Mouse (Mus musculus): ENCODE results near the gene Gm9999. TPM values are rescaled to one million over a fixed set of nuclear protein-coding genes. Genes with fewer than 3 reads are reported as not detected.

The Gm9999 gene
- polyA plus RNA-seq, 1 experiment from 2014 or later = not detected

- 11% methylated on average over 6 of the region's 6 CpGs for WGBS
- peak overlapping the region; percentile 19; the same call in 1 of the 2 replicates for H3K4me2 ChIP-seq (ENCODE audit: low read depth, severe bottlenecking)
These were observed 32.1 kb downstream of the Gm9999 start for GRCm38 (mm10) chr7:47015390-47016065.

GRCm38 (mm10) chr7:47016602-47017001, 33.2 kb downstream of the Gm9999 start:
- Histone ChIP-seq H3K9me3 (ENCODE audit: control insufficient read depth, low read length) (no peaks in the 10 kb centered on the region), H3K4me2 (ENCODE audit: low read depth, severe bottlenecking) (no peak overlapping the region), H3K9ac (ENCODE audit: low read length) (no peak overlapping the region), H3K27me3 (ENCODE audit: control insufficient read depth, insufficient read depth, low read length) (no peaks in the 10 kb centered on the region), H3K36me3 (ENCODE audit: control insufficient read depth, insufficient read depth, low read length) (no peaks in the 10 kb centered on the region), H3K27ac (replicated peaks; ENCODE audit: low read depth, low read length) (no peak overlapping the region), H3K4me3 (ENCODE audit: low read depth, low read length) (no peak overlapping the region), H3K4me1 (ENCODE audit: control insufficient read depth, insufficient read depth, low read length) (peaks cover 2% of the 10 kb centered on the region; the same call in 1 of the 2 replicates)
- 87% methylated on average over 3 of the region's 3 CpGs for WGBS
- DNase-seq (ENCODE audit: low spot score) (no peak), ATAC-seq (ENCODE audit: insufficient number of reproducible peaks, low FRiP score, low TSS enrichment, low read depth) (no peak)

More at GRCm38 (mm10) chr7:47015390-47016065, 32.1 kb downstream of the Gm9999 start:
- DNase-seq (ENCODE audit: low spot score) = peak; percentile 84
- Histone ChIP-seq H3K4me1 (ENCODE audit: control insufficient read depth, insufficient read depth, low read length) (peaks cover 2% of the 10 kb centered on the region; the same call in 1 of the 2 replicates), H3K27me3 (ENCODE audit: control insufficient read depth, insufficient read depth, low read length) (no peaks in the 10 kb centered on the region), H3K9ac (ENCODE audit: low read length) (no peak overlapping the region), H3K4me3 (ENCODE audit: low read depth, low read length) (no peak overlapping the region), H3K27ac (replicated peaks; ENCODE audit: low read depth, low read length) (no peak overlapping the region), H3K9me3 (ENCODE audit: control insufficient read depth, low read length) (no peaks in the 10 kb centered on the region), H3K36me3 (ENCODE audit: control insufficient read depth, insufficient read depth, low read length) (no peaks in the 10 kb centered on the region)
- peak; percentile 92 for ATAC-seq (ENCODE audit: insufficient number of reproducible peaks, low FRiP score, low TSS enrichment, low read depth)

GRCm38 (mm10) chr7:47017146-47017545, 33.8 kb downstream of the Gm9999 start:
- H3K9ac ChIP-seq (ENCODE audit: low read length) = no peak overlapping the region
- WGBS = 51% methylated on average over 7 of the region's 7 CpGs
- H3K36me3 ChIP-seq (ENCODE audit: control insufficient read depth, insufficient read depth, low read length) = no peaks in the 10 kb centered on the region
- no peaks in the 10 kb centered on the region for H3K27me3 ChIP-seq (ENCODE audit: control insufficient read depth, insufficient read depth, low read length)
- no peak overlapping the region for H3K27ac ChIP-seq (replicated peaks; ENCODE audit: low read depth, low read length)
- H3K4me1 ChIP-seq (ENCODE audit: control insufficient read depth, insufficient read depth, low read length) = peaks cover 2% of the 10 kb centered on the region; the same call in 1 of the 2 replicates
- H3K9me3 ChIP-seq (ENCODE audit: control insufficient read depth, low read length) = no peaks in the 10 kb centered on the region
- H3K4me3 ChIP-seq (ENCODE audit: low read depth, low read length) = no peak overlapping the region
- no peak overlapping the region for H3K4me2 ChIP-seq (ENCODE audit: low read depth, severe bottlenecking)
- ATAC-seq (ENCODE audit: insufficient number of reproducible peaks, low FRiP score, low TSS enrichment, low read depth) (no peak), DNase-seq (ENCODE audit: low spot score) (no peak)

- ATAC-seq (ENCODE audit: insufficient number of reproducible peaks, low FRiP score, low TSS enrichment, low read depth) = no peak
- Histone ChIP-seq H3K9ac (ENCODE audit: low read length) (no peak overlapping the region), H3K4me1 (ENCODE audit: control insufficient read depth, insufficient read depth, low read length) (peaks cover 2% of the 10 kb centered on the region; the same call in 1 of the 2 replicates), H3K27me3 (ENCODE audit: control insufficient read depth, insufficient read depth, low read length) (no peaks in the 10 kb centered on the region), H3K27ac (replicated peaks; ENCODE audit: low read depth, low read length) (no peak overlapping the region), H3K36me3 (ENCODE audit: control insufficient read depth, insufficient read depth, low read length) (no peaks in the 10 kb centered on the region), H3K4me2 (ENCODE audit: low read depth, severe bottlenecking) (no peak overlapping the region), H3K9me3 (ENCODE audit: control insufficient read depth, low read length) (no peaks in the 10 kb centered on the region), H3K4me3 (ENCODE audit: low read depth, low read length) (no peak overlapping the region)
- 79% methylated on average over 5 of the region's 5 CpGs for WGBS
- DNase-seq (ENCODE audit: low spot score) = no peak
These were observed 36.3 kb downstream of the Gm9999 start for GRCm38 (mm10) chr7:47019641-47020040.

GRCm38 (mm10) chr7:47020956-47021355, 37.6 kb downstream of the Gm9999 start:
- no peak overlapping the region for H3K27ac ChIP-seq (replicated peaks; ENCODE audit: low read depth, low read length)
- no peak overlapping the region for H3K9ac ChIP-seq (ENCODE audit: low read length)
- H3K4me2 ChIP-seq (ENCODE audit: low read depth, severe bottlenecking) = no peak overlapping the region
- WGBS = 9% methylated on average over 8 of the region's 8 CpGs
- H3K27me3 ChIP-seq (ENCODE audit: control insufficient read depth, insufficient read depth, low read length) = no peaks in the 10 kb centered on the region
- no peak overlapping the region for H3K4me3 ChIP-seq (ENCODE audit: low read depth, low read length)
- H3K4me1 ChIP-seq (ENCODE audit: control insufficient read depth, insufficient read depth, low read length) = no peaks in the 10 kb centered on the region
- DNase-seq (ENCODE audit: low spot score) = no peak
- H3K9me3 ChIP-seq (ENCODE audit: control insufficient read depth, low read length) = no peaks in the 10 kb centered on the region
- no peak for ATAC-seq (ENCODE audit: insufficient number of reproducible peaks, low FRiP score, low TSS enrichment, low read depth)
- H3K36me3 ChIP-seq (ENCODE audit: control insufficient read depth, insufficient read depth, low read length) = no peaks in the 10 kb centered on the region

GRCm38 (mm10) chr7:47022482-47022881, 39.1 kb downstream of the Gm9999 start:
- Histone ChIP-seq H3K27ac (replicated peaks; ENCODE audit: low read depth, low read length) (no peak overlapping the region), H3K9ac (ENCODE audit: low read length) (no peak overlapping the region), H3K36me3 (ENCODE audit: control insufficient read depth, insufficient read depth, low read length) (no peaks in the 10 kb centered on the region), H3K27me3 (ENCODE audit: control insufficient read depth, insufficient read depth, low read length) (no peaks in the 10 kb centered on the region), H3K4me2 (ENCODE audit: low read depth, severe bottlenecking) (no peak overlapping the region), H3K4me3 (ENCODE audit: low read depth, low read length) (no peak overlapping the region), H3K4me1 (ENCODE audit: control insufficient read depth, insufficient read depth, low read length) (no peaks in the 10 kb centered on the region), H3K9me3 (ENCODE audit: control insufficient read depth, low read length) (no peaks in the 10 kb centered on the region)
- WGBS = 63% methylated on average over 8 of the region's 8 CpGs
- no peak for DNase-seq (ENCODE audit: low spot score)
- ATAC-seq (ENCODE audit: insufficient number of reproducible peaks, low FRiP score, low TSS enrichment, low read depth) = no peak

- Histone ChIP-seq H3K4me2 (ENCODE audit: low read depth, severe bottlenecking) (no peak overlapping the region), H3K4me3 (ENCODE audit: low read depth, low read length) (no peak overlapping the region), H3K36me3 (ENCODE audit: control insufficient read depth, insufficient read depth, low read length) (no peaks in the 10 kb centered on the region), H3K9me3 (ENCODE audit: control insufficient read depth, low read length) (no peaks in the 10 kb centered on the region), H3K27me3 (ENCODE audit: control insufficient read depth, insufficient read depth, low read length) (no peaks in the 10 kb centered on the region), H3K9ac (ENCODE audit: low read length) (no peak overlapping the region), H3K27ac (replicated peaks; ENCODE audit: low read depth, low read length) (no peak overlapping the region), H3K4me1 (ENCODE audit: control insufficient read depth, insufficient read depth, low read length) (no peaks in the 10 kb centered on the region)
- WGBS = 24% methylated on average over 6 of the region's 6 CpGs
- DNase-seq (ENCODE audit: low spot score) (peak; percentile 90), ATAC-seq (ENCODE audit: insufficient number of reproducible peaks, low FRiP score, low TSS enrichment, low read depth) (no peak)
These were observed 40.1 kb downstream of the Gm9999 start for GRCm38 (mm10) chr7:47023530-47023929.

GRCm38 (mm10) chr7:47024454-47024853, 41.1 kb downstream of the Gm9999 start:
- no peaks in the 10 kb centered on the region for H3K27me3 ChIP-seq (ENCODE audit: control insufficient read depth, insufficient read depth, low read length)
- H3K4me1 ChIP-seq (ENCODE audit: control insufficient read depth, insufficient read depth, low read length) = no peaks in the 10 kb centered on the region
- H3K9ac ChIP-seq (ENCODE audit: low read length) = no peak overlapping the region
- H3K4me2 ChIP-seq (ENCODE audit: low read depth, severe bottlenecking) = no peak overlapping the region
- DNase-seq (ENCODE audit: low spot score) = no peak
- H3K4me3 ChIP-seq (ENCODE audit: low read depth, low read length) = no peak overlapping the region
- WGBS = 93% methylated on average over 7 of the region's 7 CpGs
- no peaks in the 10 kb centered on the region for H3K36me3 ChIP-seq (ENCODE audit: control insufficient read depth, insufficient read depth, low read length)
- no peak overlapping the region for H3K27ac ChIP-seq (replicated peaks; ENCODE audit: low read depth, low read length)
- no peaks in the 10 kb centered on the region for H3K9me3 ChIP-seq (ENCODE audit: control insufficient read depth, low read length)
- no peak for ATAC-seq (ENCODE audit: insufficient number of reproducible peaks, low FRiP score, low TSS enrichment, low read depth)

GRCm38 (mm10) chr7:47025429-47025828, 42.0 kb downstream of the Gm9999 start:
- H3K27ac ChIP-seq (replicated peaks; ENCODE audit: low read depth, low read length) = no peak overlapping the region
- no peak overlapping the region for H3K4me3 ChIP-seq (ENCODE audit: low read depth, low read length)
- H3K4me1 ChIP-seq (ENCODE audit: control insufficient read depth, insufficient read depth, low read length) = no peaks in the 10 kb centered on the region
- no peak overlapping the region for H3K4me2 ChIP-seq (ENCODE audit: low read depth, severe bottlenecking)
- H3K9ac ChIP-seq (ENCODE audit: low read length) = no peak overlapping the region
- ATAC-seq (ENCODE audit: insufficient number of reproducible peaks, low FRiP score, low TSS enrichment, low read depth) (no peak), DNase-seq (ENCODE audit: low spot score) (no peak)
- H3K27me3 ChIP-seq (ENCODE audit: control insufficient read depth, insufficient read depth, low read length) = no peaks in the 10 kb centered on the region
- H3K9me3 ChIP-seq (ENCODE audit: control insufficient read depth, low read length) = no peaks in the 10 kb centered on the region
- no peaks in the 10 kb centered on the region for H3K36me3 ChIP-seq (ENCODE audit: control insufficient read depth, insufficient read depth, low read length)
- 68% methylated on average over 9 of the region's 9 CpGs for WGBS
